Mouse (Mus musculus): Measurements from ENCODE around the gene Cenps. TPM values are rescaled to one million over a fixed set of nuclear protein-coding genes. Genes with fewer than 3 reads are reported as not detected.
"Not testable (repeated sequence)": the region's sequence is repeated elsewhere in the genome, so short reads cannot be mapped to it uniquely, and the experiment has no call there.

The Cenps gene
- polyA plus RNA-seq, 2 experiments = 23.0 to 27.2 TPM

GRCm38 (mm10) chr4:149123432-149123831 lies 14.0 kb downstream of the Cenps start:
- DNase-seq (ENCODE audit: low spot score) (no peak), ATAC-seq (ENCODE audit: low FRiP score, low read depth) (no peak)
- no peak overlapping the region for H3K27ac ChIP-seq (replicated peaks; ENCODE audit: low read depth, low read length)
- no peaks in the 10 kb centered on the region for H3K9me3 ChIP-seq (ENCODE audit: control insufficient read depth, low read length)
- H3K9ac ChIP-seq (ENCODE audit: low read depth, low read length, severe bottlenecking) = no peak overlapping the region
- H3K4me3 ChIP-seq (replicated peaks; ENCODE audit: low read length) = no peak overlapping the region
- WGBS = 63% methylated on average over 5 of the region's 5 CpGs
- peaks cover 2% of the 10 kb centered on the region; the same call in 1 of the 2 replicates for H3K4me1 ChIP-seq (ENCODE audit: control insufficient read depth, insufficient read depth, low read length)
- no peak overlapping the region for H3K4me2 ChIP-seq (replicated peaks; ENCODE audit: low read depth, low read length, severe bottlenecking)
- TF ChIP-seq POLR2A (IDR thresholded peaks at IDR 0.05; ENCODE audit: borderline replicate concordance, extremely low read depth, insufficient read depth, insufficient read length) = no peak
- H3K36me3 ChIP-seq (ENCODE audit: control insufficient read depth, insufficient read depth, low read length) = peaks cover 17% of the 10 kb centered on the region
- H3K27me3 ChIP-seq (ENCODE audit: control insufficient read depth, insufficient read depth, low read length) = no peaks in the 10 kb centered on the region

DNA sequence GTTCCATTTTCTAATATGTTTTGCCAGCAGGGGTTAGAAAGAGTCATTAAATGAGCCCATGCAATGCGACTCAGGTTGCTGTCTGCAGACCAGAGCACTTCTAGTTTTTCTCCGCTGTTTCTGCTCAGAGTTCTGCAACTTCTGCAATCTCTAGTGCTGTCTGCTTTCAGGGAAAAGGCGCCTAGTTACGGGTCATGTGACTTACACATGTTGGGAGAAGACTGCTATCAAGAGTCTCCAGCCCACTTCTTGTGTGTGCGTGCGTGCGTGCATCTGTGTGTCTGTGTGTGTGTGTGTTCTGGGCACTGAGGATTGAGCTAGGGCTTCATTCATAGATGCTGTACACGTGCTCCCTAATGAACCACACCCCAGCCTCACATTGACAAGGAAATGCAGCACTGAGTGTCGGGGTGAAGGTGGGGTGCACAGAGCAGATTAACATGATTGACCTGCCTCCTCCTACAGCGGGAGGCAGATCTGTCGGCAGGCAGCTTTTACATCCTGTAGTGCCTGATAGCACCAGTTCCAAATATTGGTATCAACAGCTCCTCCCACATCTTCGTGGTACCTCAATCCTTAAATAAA lies 17.4 kb downstream of the Cenps start:
- not testable (repeated sequence) for ATAC-seq (ENCODE audit: low FRiP score, low read depth); H3K4me2 ChIP-seq (replicated peaks; ENCODE audit: low read depth, low read length, severe bottlenecking); DNase-seq (ENCODE audit: low spot score); H3K9ac ChIP-seq (ENCODE audit: low read depth, low read length, severe bottlenecking); H3K27me3 ChIP-seq (ENCODE audit: control insufficient read depth, insufficient read depth, low read length); H3K27ac ChIP-seq (replicated peaks; ENCODE audit: low read depth, low read length); H3K9me3 ChIP-seq (ENCODE audit: control insufficient read depth, low read length); H3K4me3 ChIP-seq (replicated peaks; ENCODE audit: low read length); H3K4me1 ChIP-seq (ENCODE audit: control insufficient read depth, insufficient read depth, low read length); H3K36me3 ChIP-seq (ENCODE audit: control insufficient read depth, insufficient read depth, low read length)
- 77% methylated on average over 12 of the region's 12 CpGs for WGBS

DNA sequence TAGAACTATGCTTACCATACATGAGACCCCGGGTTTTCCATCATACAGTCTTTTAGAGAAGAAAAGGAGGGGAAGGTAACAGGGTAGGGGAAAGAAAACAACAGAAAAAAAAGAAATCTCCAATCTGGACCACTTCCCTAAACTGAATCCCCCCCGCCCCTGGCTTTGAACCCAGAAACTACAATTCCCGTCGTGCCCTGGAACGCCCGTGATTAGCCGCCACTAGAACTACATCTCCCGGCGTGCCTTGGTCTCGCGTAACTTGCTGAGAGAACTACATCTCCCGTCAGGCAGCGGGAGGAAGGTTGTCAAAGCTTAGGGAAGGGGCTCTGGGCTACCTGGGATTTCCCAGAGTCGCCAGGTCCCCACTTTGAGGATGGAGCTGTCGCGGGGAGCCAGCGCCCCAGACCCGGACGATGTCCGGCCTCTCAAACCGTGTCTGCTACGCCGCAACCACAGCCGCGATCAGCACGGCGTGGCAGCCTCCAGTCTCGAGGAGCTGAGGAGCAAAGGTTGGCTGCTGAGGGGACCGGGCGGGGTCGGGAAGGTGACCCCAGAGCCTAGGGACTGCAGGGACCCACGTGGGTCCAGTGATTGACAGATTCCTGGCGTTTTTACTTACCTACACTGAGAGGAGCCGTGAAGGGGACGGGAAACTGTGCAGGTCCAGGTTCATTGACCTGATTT lies 33.4 kb downstream of the Cenps start, which contains the start of gene Dffa:
Gene Dffa, plus strand, starts transcription at position 272 of the 687 bp plus-strand sequence.
- Histone ChIP-seq H3K4me2 (replicated peaks; ENCODE audit: low read depth, low read length, severe bottlenecking) (peak within 1 kb of the TSS; percentile 86), H3K36me3 (ENCODE audit: control insufficient read depth, insufficient read depth, low read length) (peaks cover 8% of the 10 kb centered on the region), H3K9ac (ENCODE audit: low read depth, low read length, severe bottlenecking) (peak within 1 kb of the TSS; percentile 84), H3K4me1 (ENCODE audit: control insufficient read depth, insufficient read depth, low read length) (peaks cover 7% of the 10 kb centered on the region), H3K9me3 (ENCODE audit: control insufficient read depth, low read length) (no peaks in the 10 kb centered on the region), H3K4me3 (replicated peaks; ENCODE audit: low read length) (peak within 1 kb of the TSS; percentile 72), H3K27me3 (ENCODE audit: control insufficient read depth, insufficient read depth, low read length) (no peaks in the 10 kb centered on the region), H3K27ac (replicated peaks; ENCODE audit: low read depth, low read length) (no peak within 1 kb of the TSS)
- peak; percentile 78 for ATAC-seq (ENCODE audit: low FRiP score, low read depth)
- under 1% methylated on average over 35 of the region's 35 CpGs for WGBS
- DNase-seq (ENCODE audit: low spot score) = peak; percentile 92
- no peak; the same call in 1 of the 2 replicates for TF ChIP-seq POLR2A (IDR thresholded peaks at IDR 0.05; ENCODE audit: borderline replicate concordance, extremely low read depth, insufficient read depth, insufficient read length)

- Histone ChIP-seq H3K4me1 (ENCODE audit: control insufficient read depth, insufficient read depth, low read length) (peaks cover 16% of the 10 kb centered on the region), H3K4me2 (replicated peaks; ENCODE audit: low read depth, low read length, severe bottlenecking) (no peak overlapping the region), H3K9me3 (ENCODE audit: control insufficient read depth, low read length) (no peaks in the 10 kb centered on the region), H3K27ac (replicated peaks; ENCODE audit: low read depth, low read length) (no peak overlapping the region), H3K9ac (ENCODE audit: low read depth, low read length, severe bottlenecking) (no peak overlapping the region), H3K4me3 (replicated peaks; ENCODE audit: low read length) (no peak overlapping the region), H3K36me3 (ENCODE audit: control insufficient read depth, insufficient read depth, low read length) (no peaks in the 10 kb centered on the region), H3K27me3 (ENCODE audit: control insufficient read depth, insufficient read depth, low read length) (no peaks in the 10 kb centered on the region)
- no peak for ATAC-seq (ENCODE audit: low FRiP score, low read depth)
- TF ChIP-seq POLR2A (IDR thresholded peaks at IDR 0.05; ENCODE audit: borderline replicate concordance, extremely low read depth, insufficient read depth, insufficient read length) = no peak
- no peak for DNase-seq (ENCODE audit: low spot score)
- 82% methylated on average over 3 of the region's 3 CpGs for WGBS
Measured at GRCm38 (mm10) chr4:149101456-149101855, 36.0 kb downstream of the Cenps start.

GRCm38 (mm10) chr4:149100449-149100848 lies 37.0 kb downstream of the Cenps start:
- H3K4me3 ChIP-seq (replicated peaks; ENCODE audit: low read length); ATAC-seq (ENCODE audit: low FRiP score, low read depth); H3K27ac ChIP-seq (replicated peaks; ENCODE audit: low read depth, low read length); H3K27me3 ChIP-seq (ENCODE audit: control insufficient read depth, insufficient read depth, low read length); H3K36me3 ChIP-seq (ENCODE audit: control insufficient read depth, insufficient read depth, low read length); H3K9ac ChIP-seq (ENCODE audit: low read depth, low read length, severe bottlenecking); DNase-seq (ENCODE audit: low spot score); H3K9me3 ChIP-seq (ENCODE audit: control insufficient read depth, low read length): not testable (repeated sequence)
- 86% methylated on average over 12 of the region's 12 CpGs for WGBS
- H3K4me2 ChIP-seq (replicated peaks; ENCODE audit: low read depth, low read length, severe bottlenecking) = peak overlapping the region; percentile 50; the same call in 1 of the 2 replicates
- H3K4me1 ChIP-seq (ENCODE audit: control insufficient read depth, insufficient read depth, low read length) = peaks cover 16% of the 10 kb centered on the region

Data from limb, embryonic 14.5 days (tissue).